Mouse (Mus musculus): ENCODE results near the gene Gm9112. TPM values are rescaled to one million over a fixed set of nuclear protein-coding genes. Genes with fewer than 3 reads are reported as not detected.
A peak's percentile ranks its signal among the peaks of the same experiment; 100 is the strongest.
"Not testable (repeated sequence)": the region's sequence is repeated elsewhere in the genome, so short reads cannot be mapped to it uniquely, and the experiment has no call there.

Gene Gm9112
- not detected in 2 replicates for polyA plus RNA-seq (2015; fragmentation: Nextera tagmentation; extraction: Ambion mirVana)

- WGBS, result 89% methylated on average over 9 of the region's 10 CpGs
- ATAC-seq (ENCODE audit: low FRiP score), result not testable (repeated sequence)
These were observed at the start of gene Gm9112, which contains the start of gene Dmrtc1b for GRCm38 (mm10) chrX:102707535-102707934. TSS of gene Gm9112 (minus strand) at chrX:102707635. TSS of gene Dmrtc1b (plus strand) at chrX:102707865.

GRCm38 (mm10) chrX:102724226-102724625 lies 16.8 kb upstream of the Gm9112 start:
- H3K4me2 ChIP-seq; H3K36me3 ChIP-seq; H3K4me1 ChIP-seq (replicated peaks); H3K27me3 ChIP-seq; H3K9me3 ChIP-seq; H3K27ac ChIP-seq; ATAC-seq (ENCODE audit: low FRiP score); H3K9ac ChIP-seq; H3K4me3 ChIP-seq: not testable (repeated sequence)
- WGBS, result 97% methylated on average over 6 of the region's 6 CpGs

More at GRCm38 (mm10) chrX:102707535-102707934, at the start of gene Gm9112, which contains the start of gene Dmrtc1b:
- not testable (repeated sequence) for H3K27me3 ChIP-seq; H3K4me2 ChIP-seq; H3K4me3 ChIP-seq; H3K9ac ChIP-seq; H3K36me3 ChIP-seq; H3K27ac ChIP-seq; H3K9me3 ChIP-seq; H3K4me1 ChIP-seq (replicated peaks)

GRCm38 (mm10) chrX:102700636-102701035 lies 6.8 kb downstream of the Gm9112 start:
- not testable (repeated sequence) for H3K4me2 ChIP-seq; H3K4me1 ChIP-seq (replicated peaks); H3K36me3 ChIP-seq; H3K27me3 ChIP-seq; H3K27ac ChIP-seq; ATAC-seq (ENCODE audit: low FRiP score); H3K9me3 ChIP-seq; H3K4me3 ChIP-seq; H3K9ac ChIP-seq
- WGBS, result 72% methylated on average over 3 of the region's 3 CpGs

- H3K27me3 ChIP-seq; H3K27ac ChIP-seq; H3K4me3 ChIP-seq; H3K9me3 ChIP-seq; H3K9ac ChIP-seq; H3K4me1 ChIP-seq (replicated peaks); H3K36me3 ChIP-seq; H3K4me2 ChIP-seq: not testable (repeated sequence)
- peak; percentile 65 for ATAC-seq (ENCODE audit: low FRiP score)
- 14% methylated on average over 4 of the region's 4 CpGs for WGBS
These were observed 18.2 kb downstream of the Gm9112 start for GRCm38 (mm10) chrX:102689252-102689651.

- ATAC-seq (ENCODE audit: low FRiP score); H3K4me3 ChIP-seq: not testable (repeated sequence)
These were observed 20.6 kb downstream of the Gm9112 start, which contains the start of gene Gm3880 for GRCm38 (mm10) chrX:102686872-102687271. TSS of gene Gm3880 (minus strand) at chrX:102686972.

GRCm38 (mm10) chrX:102684706-102685105 lies 22.7 kb downstream of the Gm9112 start:
- H3K4me3 ChIP-seq; H3K27me3 ChIP-seq; H3K9me3 ChIP-seq; H3K4me1 ChIP-seq (replicated peaks); H3K36me3 ChIP-seq; H3K9ac ChIP-seq; ATAC-seq (ENCODE audit: low FRiP score); H3K4me2 ChIP-seq; H3K27ac ChIP-seq: not testable (repeated sequence)
- WGBS, result 44% methylated on average over 3 of the region's 3 CpGs

More at GRCm38 (mm10) chrX:102686872-102687271, 20.6 kb downstream of the Gm9112 start, which contains the start of gene Gm3880:
- not testable (repeated sequence) for H3K36me3 ChIP-seq; H3K9me3 ChIP-seq; H3K27ac ChIP-seq; H3K4me2 ChIP-seq; H3K9ac ChIP-seq; H3K27me3 ChIP-seq; H3K4me1 ChIP-seq (replicated peaks)
- WGBS, result 99% methylated on average over 5 of the region's 5 CpGs

GRCm38 (mm10) chrX:102666641-102667040 lies 40.8 kb downstream of the Gm9112 start:
- no peak overlapping the region for H3K9ac ChIP-seq
- WGBS, result 78% methylated on average over 2 of the region's 2 CpGs
- H3K4me1 ChIP-seq (replicated peaks), result no peaks in the 10 kb centered on the region
- H3K4me2 ChIP-seq, result no peak overlapping the region
- H3K27ac ChIP-seq, result no peak overlapping the region
- no peaks in the 10 kb centered on the region for H3K36me3 ChIP-seq
- ATAC-seq (ENCODE audit: low FRiP score), result no peak
- no peaks in the 10 kb centered on the region for H3K27me3 ChIP-seq
- no peak overlapping the region for H3K4me3 ChIP-seq
- H3K9me3 ChIP-seq, result no peaks in the 10 kb centered on the region

GRCm38 (mm10) chrX:102660712-102661111 lies 46.7 kb downstream of the Gm9112 start:
- no peak overlapping the region for H3K4me2 ChIP-seq
- no peak for ATAC-seq (ENCODE audit: low FRiP score)
- WGBS, result 18% methylated on average over 3 of the region's 3 CpGs
- H3K36me3 ChIP-seq, result no peaks in the 10 kb centered on the region
- H3K27me3 ChIP-seq, result 0 out of 2 replicates have a peak, but pooled peaks cover 2% of the 10 kb centered on the region
- no peak overlapping the region for H3K4me3 ChIP-seq
- no peak overlapping the region for H3K27ac ChIP-seq
- no peaks in the 10 kb centered on the region for H3K9me3 ChIP-seq
- no peaks in the 10 kb centered on the region for H3K4me1 ChIP-seq (replicated peaks)
- H3K9ac ChIP-seq, result no peak overlapping the region

Other genes starting within 250 kb of the Gm9112 start
- 10.0 and 10.7 TPM in 2 replicates for gene Hdac8, start 202.3 kb downstream of the Gm9112 start, polyA plus RNA-seq (2015; fragmentation: Nextera tagmentation; extraction: Ambion mirVana)
- gene Phka1, start 63.4 kb downstream of the Gm9112 start, polyA plus RNA-seq (2015; fragmentation: Nextera tagmentation; extraction: Ambion mirVana), result 6.8 and 6.9 TPM in 2 replicates
- not detected in 2 replicates for gene Gm3880, start 20.7 kb downstream of the Gm9112 start, polyA plus RNA-seq (2015; fragmentation: Nextera tagmentation; extraction: Ambion mirVana)
- not detected in 2 replicates for gene Dmrtc1b, start 230 bp upstream of the Gm9112 start, polyA plus RNA-seq (2015; fragmentation: Nextera tagmentation; extraction: Ambion mirVana)
- not detected in 2 replicates for gene Dmrtc1c1, start 95.3 kb upstream of the Gm9112 start, polyA plus RNA-seq (2015; fragmentation: Nextera tagmentation; extraction: Ambion mirVana)
- not detected in 2 replicates for gene Dmrtc1c2, start 147.0 kb upstream of the Gm9112 start, polyA plus RNA-seq (2015; fragmentation: Nextera tagmentation; extraction: Ambion mirVana)
- gene 1700031F05Rik, start 160.3 kb upstream of the Gm9112 start, polyA plus RNA-seq (2015; fragmentation: Nextera tagmentation; extraction: Ambion mirVana), result not detected in 2 replicates
- 1.7 and 1.8 TPM in 2 replicates for gene Dmrtc1a, start 201.1 kb upstream of the Gm9112 start, polyA plus RNA-seq (2015; fragmentation: Nextera tagmentation; extraction: Ambion mirVana)
- not detected in 2 replicates for gene 1700011M02Rik, start 201.3 kb upstream of the Gm9112 start, polyA plus RNA-seq (2015; fragmentation: Nextera tagmentation; extraction: Ambion mirVana)
- not detected in 2 replicates for gene 1700018G05Rik, start 220.7 kb upstream of the Gm9112 start, polyA plus RNA-seq (2015; fragmentation: Nextera tagmentation; extraction: Ambion mirVana)